Mouse (Mus musculus): ENCODE data around the gene Tmed5.
"Not testable (repeated sequence)": the region's sequence is repeated elsewhere in the genome, so short reads cannot be mapped to it uniquely, and the experiment has no call there.

The Tmed5 gene

GRCm38 (mm10) chr5:108132441-108133243 lies at the start of gene Tmed5, which contains the start of gene Ccdc18:
Gene Tmed5, minus strand, starts transcription at chr5:108132620.
Gene Ccdc18, plus strand, starts transcription at chr5:108132875.
- DNase-seq: peak; percentile 99

DNA sequence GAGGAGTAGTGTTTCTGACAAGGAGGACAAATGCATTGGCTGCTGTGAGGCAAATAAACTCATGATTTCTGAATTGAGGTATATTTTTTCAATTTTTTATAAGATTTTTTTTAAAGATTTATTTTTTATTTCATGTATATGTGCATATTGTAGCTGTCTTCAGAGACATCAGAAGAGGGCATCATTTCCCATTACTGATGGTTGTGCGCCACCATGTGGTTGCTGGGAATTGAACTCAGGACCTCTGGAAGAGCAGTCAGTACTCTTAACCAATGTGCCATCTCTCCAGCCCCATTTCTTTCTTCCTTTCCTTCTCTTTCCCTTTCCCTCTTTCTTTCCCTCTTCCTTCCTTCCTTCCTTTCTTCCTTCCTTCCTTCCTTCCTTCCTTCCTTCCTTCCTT lies 31.3 kb upstream of the Tmed5 start:
- DNase-seq: peak; percentile 46 to 53

DNA sequence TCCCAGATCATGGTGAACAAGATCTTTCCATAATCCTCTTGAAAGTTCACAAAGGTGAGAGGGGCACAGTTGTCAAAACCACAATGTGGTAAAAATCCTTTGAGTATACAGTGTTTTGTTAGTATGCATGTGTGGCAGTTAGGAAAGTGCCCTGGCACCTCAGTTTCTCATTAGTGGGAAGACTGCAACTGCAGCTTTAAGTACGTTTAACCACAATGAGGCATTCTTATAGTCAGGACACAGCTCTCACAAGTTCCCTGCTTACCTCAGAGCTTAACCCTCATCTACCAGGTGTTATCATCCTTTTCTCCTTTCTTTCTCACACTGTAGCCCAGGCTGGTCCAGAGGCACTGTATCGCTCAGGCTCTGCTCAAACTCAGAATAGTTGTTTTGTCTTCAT lies 28.4 kb upstream of the Tmed5 start:
- DNase-seq: no peak

DNA sequence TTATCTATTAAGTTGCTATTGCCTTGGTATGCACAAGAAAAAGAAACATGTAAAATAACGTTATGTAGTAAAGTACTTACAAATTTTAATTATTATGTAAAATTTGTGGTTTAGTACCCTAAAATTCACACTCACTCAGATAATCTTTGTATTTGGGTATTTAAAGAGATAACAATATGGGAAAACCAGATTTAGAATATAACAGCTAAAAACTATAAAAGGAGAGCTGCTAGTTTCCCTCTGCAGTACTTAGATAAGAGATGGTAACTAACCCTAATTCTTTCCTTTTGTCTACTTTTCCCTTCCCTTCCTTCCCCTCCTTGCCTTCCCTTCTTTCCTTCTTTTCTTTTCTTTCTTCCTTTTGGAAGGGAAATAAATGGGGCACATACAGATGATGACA lies 20.2 kb upstream of the Tmed5 start:
- no peak for DNase-seq

- DNase-seq: peak in 1 of 2 experiments; percentile 40
Observed at GRCm38 (mm10) chr5:108131849-108132440, 475 bp downstream of the Tmed5 start.

GRCm38 (mm10) chr5:108120221-108120900 lies 12.1 kb downstream of the Tmed5 start:
- no peak for DNase-seq

DNA sequence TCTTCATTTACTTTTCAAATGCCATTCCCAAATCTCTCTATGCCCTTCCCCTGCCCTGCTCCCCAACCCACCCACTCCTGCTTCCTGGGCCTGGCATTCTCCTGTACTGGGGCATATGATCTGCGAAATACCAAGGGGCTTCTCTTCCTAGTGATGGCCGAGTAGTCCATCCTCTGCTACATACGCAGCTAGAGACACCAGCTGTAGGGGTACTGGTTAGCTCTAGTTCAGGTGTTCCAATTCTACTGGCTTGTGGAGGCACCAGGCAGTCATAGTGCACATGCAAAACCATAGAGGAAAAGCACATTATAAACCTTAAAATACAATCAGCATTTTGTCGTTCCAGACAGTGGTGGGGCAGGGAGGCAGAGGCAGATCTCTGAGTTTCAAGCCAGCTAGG lies 14.7 kb downstream of the Tmed5 start:
- DNase-seq: no peak

- DNase-seq: peak; percentile 21 to 31
Observed at GRCm38 (mm10) chr5:108109346-108109745, 23.1 kb downstream of the Tmed5 start.

- DNase-seq: no peak
Observed at GRCm38 (mm10) chr5:108104306-108104705, 28.1 kb downstream of the Tmed5 start.

DNA sequence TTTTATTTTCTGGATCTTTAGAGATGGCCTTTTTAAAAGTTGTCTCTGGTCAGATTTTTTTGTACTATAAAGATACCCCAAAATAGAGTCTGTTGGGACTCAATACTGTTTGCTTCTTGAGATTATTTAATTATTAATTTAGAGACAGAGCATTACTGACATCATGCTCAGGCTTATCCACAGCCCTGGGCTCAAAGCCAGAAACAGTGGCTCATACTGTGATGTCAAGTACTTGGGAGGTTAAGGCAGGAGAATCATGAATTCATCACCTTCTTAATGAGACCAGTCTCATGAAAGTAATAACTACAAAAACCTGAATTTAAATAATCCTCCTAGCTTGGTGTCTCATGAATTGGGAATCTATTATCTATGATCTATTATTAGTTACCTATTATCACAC lies 32.2 kb downstream of the Tmed5 start:
- peak in 1 of 2 experiments; percentile 25 for DNase-seq

DNA sequence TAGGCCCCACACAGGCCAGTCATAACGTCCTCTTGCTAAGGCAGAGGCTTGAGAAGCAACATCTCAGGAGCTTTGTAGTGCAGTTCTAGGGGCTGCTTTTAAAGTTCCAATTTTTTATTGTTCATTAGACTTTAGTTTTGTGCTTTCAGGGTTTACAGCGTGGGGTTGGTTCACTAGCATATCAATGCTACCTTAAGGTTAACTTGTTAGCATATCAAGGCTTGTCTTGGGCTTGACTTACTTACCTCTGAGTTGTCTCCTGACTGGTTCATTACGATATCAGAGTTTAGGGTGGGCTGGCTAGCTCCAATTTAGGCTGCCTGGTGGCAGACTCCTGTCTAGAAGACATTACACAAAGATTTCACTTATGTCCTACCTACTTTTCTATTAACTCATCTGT lies 34.7 kb downstream of the Tmed5 start:
- no peak for DNase-seq

DNA sequence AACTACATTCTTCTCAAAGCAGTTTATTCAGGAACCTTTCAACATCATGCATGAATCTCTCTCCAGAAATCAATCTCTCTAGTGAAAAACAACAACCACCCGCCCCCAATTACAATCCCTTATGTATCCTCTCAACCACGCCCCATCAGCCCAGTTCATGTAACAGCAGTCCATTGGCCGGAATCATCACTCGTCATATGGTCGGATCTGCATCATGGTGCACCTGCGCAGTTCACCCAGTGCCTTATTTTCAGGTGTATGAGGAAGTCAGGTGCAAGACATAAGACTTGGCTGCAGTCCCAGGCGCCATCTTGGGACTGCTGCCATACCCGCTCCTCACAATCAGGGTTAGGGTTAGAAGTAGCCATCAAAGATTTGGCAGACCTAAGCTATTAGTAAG lies 39.7 kb downstream of the Tmed5 start:
- DNase-seq: not testable (repeated sequence)

DNA sequence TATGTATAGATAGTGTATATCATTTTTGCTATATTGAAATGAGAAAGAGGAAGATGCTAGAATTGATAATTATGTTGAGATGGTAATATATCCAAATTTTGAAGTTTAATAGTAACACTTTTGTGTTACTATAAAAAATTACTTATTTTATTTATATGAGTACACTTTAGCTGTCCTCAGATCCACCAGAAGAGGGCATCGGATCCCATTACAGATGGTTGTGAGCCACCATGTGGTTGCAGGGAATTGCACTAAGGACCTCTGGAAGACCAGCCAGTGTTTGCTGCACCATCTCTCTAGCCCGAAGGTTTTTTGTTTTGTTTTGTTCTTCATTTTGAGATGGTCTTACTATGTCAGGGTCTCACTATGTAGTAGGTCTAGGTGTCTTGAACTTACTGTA lies 47.0 kb downstream of the Tmed5 start:
- DNase-seq: no peak

DNA sequence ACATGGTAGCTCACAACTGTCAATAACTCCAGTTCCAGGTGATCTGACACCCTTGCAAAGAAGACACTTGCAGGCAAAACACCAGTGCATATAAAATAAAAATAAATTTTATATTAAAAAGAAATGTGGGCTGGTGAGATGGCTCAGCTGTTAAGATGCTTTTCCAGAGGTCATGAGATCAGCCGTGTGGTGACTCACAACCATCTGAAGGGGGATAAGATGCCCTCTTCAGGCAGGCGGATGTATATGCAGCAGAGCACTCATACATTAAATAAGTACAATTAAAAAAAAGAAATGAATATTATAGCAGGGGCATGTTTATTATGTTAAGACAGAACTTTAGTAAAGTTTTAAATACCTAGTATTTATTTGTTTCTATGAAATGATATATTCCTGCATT lies 50.0 kb downstream of the Tmed5 start:
- peak in 1 of 2 experiments; percentile 15 for DNase-seq

DNA sequence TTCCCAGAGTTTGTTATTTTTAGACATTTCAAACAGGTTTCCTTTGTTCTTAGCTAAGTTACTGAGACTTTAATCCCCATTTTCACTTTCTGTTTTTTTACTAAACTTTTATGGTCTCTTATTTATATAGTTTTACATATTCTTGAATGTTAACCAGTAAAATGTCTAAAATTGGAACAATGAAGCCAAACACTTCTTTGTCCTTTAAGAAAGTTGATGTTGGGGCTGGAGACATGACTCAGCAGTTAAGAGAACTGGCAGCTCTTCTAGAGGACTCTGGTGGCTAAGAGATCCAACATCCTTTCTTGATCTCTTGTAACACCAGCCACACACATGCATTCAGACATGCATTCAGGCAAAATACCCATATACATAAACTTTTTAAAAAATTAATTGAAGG lies 52.8 kb downstream of the Tmed5 start:
- no peak for DNase-seq

DNA sequence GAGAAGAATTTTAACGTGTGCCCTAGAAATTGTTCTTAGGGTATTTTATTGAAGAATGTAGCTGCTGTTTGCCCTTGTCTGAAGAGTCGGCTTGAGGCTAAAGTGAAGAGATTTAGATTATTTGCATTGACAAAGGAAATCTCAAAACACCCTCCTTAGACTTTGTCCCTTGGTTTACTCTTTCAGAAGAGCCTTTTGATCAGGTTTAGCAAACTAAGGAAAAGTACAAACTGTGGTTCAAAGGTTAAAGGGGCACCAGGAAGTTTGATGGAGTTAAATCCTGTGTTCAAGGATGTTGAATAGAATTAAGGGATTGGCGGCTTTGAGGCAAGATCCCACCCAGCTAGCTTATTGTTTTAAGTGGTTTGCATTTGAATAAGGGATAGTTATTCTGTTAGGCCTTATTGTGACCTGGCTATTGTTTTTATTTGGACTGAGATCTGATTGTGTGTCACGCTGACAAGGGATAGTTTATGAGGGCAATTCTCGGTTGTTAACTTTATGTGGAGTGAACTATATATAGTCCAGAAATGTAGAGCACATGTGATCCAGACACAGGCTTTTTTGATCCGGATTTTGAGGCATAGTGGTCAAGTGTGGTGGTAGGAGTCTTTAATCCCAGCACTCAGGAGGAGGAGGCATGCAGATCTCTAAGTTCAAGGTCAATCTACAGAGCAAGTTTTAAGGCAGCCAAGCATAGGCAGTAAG lies 55.4 kb downstream of the Tmed5 start:
- no peak for DNase-seq

- no peak for DNase-seq
Observed at GRCm38 (mm10) chr5:108076241-108076640, 56.2 kb downstream of the Tmed5 start.

- DNase-seq: no peak
Observed at GRCm38 (mm10) chr5:108072301-108072700, 60.1 kb downstream of the Tmed5 start.

DNA sequence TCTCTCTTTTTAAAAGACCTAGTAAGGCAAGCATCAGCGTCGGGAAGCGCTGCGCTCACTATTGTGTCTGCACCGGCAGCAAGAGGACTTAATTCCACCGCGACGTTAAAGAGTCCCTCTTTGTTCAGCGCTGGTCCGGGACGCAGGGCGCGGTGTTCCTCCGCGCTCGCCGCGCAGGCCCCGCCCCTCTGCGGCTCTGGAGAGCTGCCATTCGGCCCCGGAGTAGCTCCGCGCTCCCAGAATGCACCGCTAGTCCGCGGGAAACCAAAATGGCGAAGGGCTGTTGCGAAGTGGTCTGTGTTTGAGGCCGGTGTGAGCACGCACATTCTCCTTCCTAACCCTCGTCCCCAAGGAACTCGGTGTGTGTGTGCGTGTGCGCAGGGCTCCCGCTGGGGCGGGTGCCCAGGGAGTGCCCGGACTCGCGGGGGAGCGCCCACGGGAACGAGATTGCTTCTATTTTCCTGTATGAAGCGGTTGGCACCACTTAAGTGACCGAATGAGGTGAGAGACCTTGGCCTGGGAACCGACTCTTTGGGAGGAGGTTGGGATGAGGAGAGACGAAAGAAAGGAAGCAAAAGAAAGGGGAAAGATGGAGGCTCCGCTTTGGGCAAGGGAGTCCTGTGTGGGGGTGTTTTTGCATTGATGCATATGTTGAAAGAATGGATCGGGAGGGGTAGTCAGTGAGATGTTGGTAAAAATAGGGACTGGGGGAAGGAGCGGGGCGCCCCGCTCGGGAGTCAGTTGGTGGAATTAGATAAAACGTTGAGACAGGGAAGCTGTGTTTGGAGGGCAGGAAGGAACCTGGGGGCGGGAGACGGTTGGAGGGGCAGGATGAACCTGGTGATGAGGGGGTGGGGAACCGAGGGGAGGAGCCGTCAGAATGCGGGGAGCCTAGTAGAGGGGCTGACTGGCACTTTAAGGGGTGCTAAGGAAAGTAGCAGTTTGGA lies 66.7 kb downstream of the Tmed5 start, which contains the start of gene Mtf2:
TSS of gene Mtf2 (plus strand) at position 210 of the 947 bp plus-strand sequence.
- DNase-seq: peak; percentile 93 to 99

- no peak for DNase-seq
Observed at GRCm38 (mm10) chr5:108060413-108060812, 72.0 kb downstream of the Tmed5 start.

Data from cerebellum, adult 18-20 months (tissue).